Mouse (Mus musculus): ENCODE measurements around the gene Mff.

DNA sequence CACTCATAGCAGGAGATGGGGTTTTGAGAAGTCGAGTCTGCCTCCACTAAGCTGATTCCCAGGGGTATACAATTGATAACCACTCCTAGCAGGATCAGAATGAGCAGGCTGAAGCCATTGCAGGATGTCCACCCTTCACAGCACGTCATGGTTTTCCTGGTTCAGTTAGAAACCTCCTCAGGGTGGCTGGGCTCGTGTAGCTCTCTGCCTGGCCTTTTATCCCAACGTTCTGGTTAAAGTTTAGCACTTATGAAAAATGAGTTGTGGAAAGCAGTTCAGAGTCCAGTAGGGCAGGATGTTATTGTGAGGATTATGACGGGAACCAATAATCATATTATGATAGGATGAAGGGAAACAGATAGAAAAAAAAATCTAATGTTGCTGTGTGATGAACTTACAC lies 43.6 kb downstream of the Mff start, which contains the start of gene Tm4sf20:
- TF ChIP-seq CTCF (conservative IDR thresholded peaks at IDR 0.05; ENCODE audit: low read length) (no peak), NANOG (IDR thresholded peaks at IDR 0.05; ENCODE audit: borderline replicate concordance, low read length) (no peak)

All from E14TG2a.4 (cell line).